Mouse (Mus musculus) lung, adult 2 months (tissue): Measurements from ENCODE around the gene Sesn3.

Experiments
- CTCF ChIP-seq: fragments of 200-500 bp; IDR thresholded peaks from 2 replicates; pipeline ENCODE4 v1.5.1; 2011; ENCODE audit warnings: mild to moderate bottlenecking, low read length, control low read depth; ENCODE audit not compliant: insufficient read depth
- POLR2A ChIP-seq: fragments of 200-500 bp; IDR thresholded peaks from 2 replicates; pipeline ENCODE4 v1.6.1; 2011; ENCODE audit warnings: low read depth, mild to moderate bottlenecking, control low read depth, low read length, borderline replicate concordance; ENCODE audit errors: extremely low read depth

- no peak for TF ChIP-seq CTCF
- TF ChIP-seq POLR2A = no peak
Measured at GRCm38 (mm10) chr9:14277365-14277991, 2.6 kb downstream of the Sesn3 start.
